Mouse (Mus musculus) forebrain, embryonic 12.5 days (tissue): Measurements from ENCODE around the gene Mrps5. TPM values are rescaled to one million over a fixed set of nuclear protein-coding genes. Genes with fewer than 3 reads are reported as not detected.
A peak's percentile ranks its signal among the peaks of the same experiment; 100 is the strongest.

Source experiments
- ATAC-seq: fragments of 200-750 bp; cut with Nextera tagmentation; 2 replicates; pipeline ENCODE4 v1.8.0; 2017; ENCODE audit warnings: moderate TSS enrichment; ENCODE audit not compliant: low FRiP score
- H3K27ac ChIP-seq: fragments of 300-500 bp; sonication (generic); 2 replicates; pipeline ENCODE4 v1.5.1; 2016; ENCODE audit warnings: mild to moderate bottlenecking
- H3K27me3 ChIP-seq: fragments of 300-500 bp; sonication (generic); 2 replicates; pipeline ENCODE4 v1.6.1; 2016; ENCODE audit warnings: mild to moderate bottlenecking
- H3K36me3 ChIP-seq: fragments of 300-500 bp; sonication (generic); replicated peaks from 2 replicates; pipeline ENCODE4 v1.6.1; 2016; ENCODE audit warnings: mild to moderate bottlenecking
- H3K4me1 ChIP-seq: fragments of 300-500 bp; sonication (generic); 2 replicates; pipeline ENCODE4 v1.6.1; 2016
- H3K4me2 ChIP-seq: fragments of 300-500 bp; sonication (generic); 2 replicates; pipeline ENCODE4 v1.6.1; 2016; ENCODE audit warnings: mild to moderate bottlenecking, moderate library complexity
- H3K4me3 ChIP-seq: fragments of 300-500 bp; sonication (generic); replicated peaks from 2 replicates; pipeline ENCODE4 v1.5.1; 2016; ENCODE audit warnings: mild to moderate bottlenecking
- H3K9ac ChIP-seq: fragments of 300-500 bp; sonication (generic); 2 replicates; pipeline ENCODE4 v1.6.1; 2016; ENCODE audit warnings: mild to moderate bottlenecking
- H3K9me3 ChIP-seq: fragments of 300-500 bp; sonication (generic); 2 replicates; pipeline ENCODE4 v1.6.1; 2016
- whole genome bisulfite sequencing: fragments of 180-500 bp; shearing (Covaris S2); methylation state at CpG from one replicate; pipeline ENCODE4 v1.1.7; 2016; 5-methylcytosine and 5-hydroxymethylcytosine counted together
- polyA plus RNA-seq: library from polyadenylated mRNA; unstranded; fragments of >200 nt; fragmentation: Nextera tagmentation; extraction: Ambion mirVana; gene quantifications from 2 replicates; pipeline ENCODE4 v1.2.1, GENCODE M21; 2016

Gene Mrps5
- 175 and 179 TPM in 2 replicates for polyA plus RNA-seq

DNA sequence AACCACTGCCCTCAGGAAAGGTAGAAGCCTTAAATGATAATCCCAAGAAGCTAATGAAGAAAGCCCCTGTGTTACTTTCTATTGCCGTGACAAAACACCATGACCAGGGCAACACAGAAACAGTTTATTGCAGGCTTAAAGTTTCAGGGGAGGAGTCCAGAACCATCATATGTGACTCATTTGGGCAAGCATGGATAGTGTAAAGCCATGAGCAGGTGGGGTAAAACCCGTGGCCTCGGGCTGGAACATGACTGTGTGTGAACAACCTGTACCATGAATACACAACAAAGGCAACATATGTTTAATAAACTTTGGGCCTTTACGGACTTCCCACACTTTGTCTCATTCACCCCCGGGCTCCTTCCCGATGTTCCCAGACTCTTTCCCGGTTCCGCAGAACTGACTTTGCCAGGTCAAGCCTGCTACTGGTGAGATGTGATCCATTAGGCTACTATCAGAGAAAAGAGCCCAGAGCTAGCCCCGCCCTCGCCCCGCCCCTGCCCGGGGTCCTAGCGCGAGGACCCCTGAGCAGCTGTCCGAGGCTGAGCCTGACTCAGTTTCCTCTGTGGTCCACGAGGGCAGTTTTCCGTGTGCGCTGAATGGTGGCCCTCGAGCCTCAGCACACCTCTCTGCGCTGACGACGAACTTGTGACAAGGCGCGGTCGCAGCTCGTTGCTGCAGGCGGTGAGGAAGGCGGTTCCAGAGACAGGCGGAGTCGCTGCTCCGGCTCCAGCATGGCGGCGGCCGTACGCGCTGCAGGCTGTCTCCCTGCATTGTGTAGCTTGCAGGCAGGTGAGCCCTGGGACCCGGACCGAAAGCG is at the start of gene Mrps5, which contains the start of gene Zfp661:
Gene Mrps5 (plus strand): TSS at position 529 of the 820 bp plus-strand sequence.
Gene Zfp661 (minus strand): TSS at position 401 of the 820 bp plus-strand sequence.
- Histone ChIP-seq H3K4me1 (peaks cover 26% of the 10 kb centered on the region), H3K4me3 (peak within 1 kb of the TSS; percentile 86), H3K36me3 (peaks cover 7% of the 10 kb centered on the region), H3K27ac (peak within 1 kb of the TSS; percentile 87), H3K4me2 (peak within 1 kb of the TSS; percentile 84), H3K27me3 (no peaks in the 10 kb centered on the region), H3K9me3 (no peaks in the 10 kb centered on the region), H3K9ac (peak within 1 kb of the TSS; percentile 75)
- ATAC-seq: peak; percentile 86
- 4% methylated on average over 39 of the region's 39 CpGs for WGBS

DNA sequence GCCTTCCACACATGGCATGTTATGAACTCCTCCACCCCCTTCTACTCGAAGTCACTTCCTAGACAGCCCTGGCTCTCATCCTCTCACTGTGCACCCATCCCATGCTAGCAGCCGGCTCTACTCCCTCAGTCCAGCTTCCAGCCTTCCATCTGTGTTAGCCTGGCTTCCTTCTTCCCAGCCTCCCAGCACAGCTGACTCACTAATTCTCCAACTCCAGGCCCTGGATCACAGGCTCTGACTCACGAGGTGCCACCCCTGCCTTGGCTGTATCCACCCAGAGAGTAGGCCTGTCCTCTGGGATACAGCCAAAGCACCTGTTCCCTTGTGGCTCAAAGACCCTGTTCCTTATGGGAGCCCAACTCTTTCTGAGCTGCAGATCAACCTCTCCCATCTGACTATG is 49.5 kb upstream of the Mrps5 start:
- Histone ChIP-seq H3K4me1 (peaks cover 4% of the 10 kb centered on the region), H3K4me3 (no peak overlapping the region), H3K4me2 (no peak overlapping the region), H3K9me3 (no peaks in the 10 kb centered on the region), H3K9ac (no peak overlapping the region), H3K27ac (no peak overlapping the region), H3K36me3 (no peaks in the 10 kb centered on the region), H3K27me3 (peaks cover 57% of the 10 kb centered on the region)
- no peak for ATAC-seq
- WGBS: 75% methylated on average over 3 of the region's 3 CpGs

DNA sequence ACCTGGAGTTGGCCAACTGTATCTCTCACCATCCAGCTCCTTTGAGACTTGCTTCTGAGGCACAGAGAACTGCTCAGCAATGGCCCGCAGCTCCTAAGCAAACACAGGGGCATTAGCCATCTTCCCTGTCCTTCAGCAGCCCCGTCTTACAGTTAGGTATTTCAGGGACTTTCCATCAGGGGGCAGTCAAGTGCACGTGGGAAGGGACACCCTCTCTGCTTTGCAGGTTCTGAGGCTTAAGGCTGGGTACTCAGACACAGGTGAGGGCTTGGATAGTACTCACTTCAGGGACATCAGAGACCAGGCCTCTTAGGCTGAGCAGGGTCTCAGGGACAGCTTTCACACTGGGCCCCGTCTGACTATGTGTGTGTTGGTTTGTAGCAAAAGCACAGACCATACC is 47.5 kb upstream of the Mrps5 start:
- H3K9me3 ChIP-seq: no peaks in the 10 kb centered on the region
- H3K4me3 ChIP-seq: no peak overlapping the region
- no peak overlapping the region for H3K9ac ChIP-seq
- H3K4me1 ChIP-seq: peaks cover 4% of the 10 kb centered on the region
- no peaks in the 10 kb centered on the region for H3K36me3 ChIP-seq
- H3K27ac ChIP-seq: no peak overlapping the region
- H3K27me3 ChIP-seq: peaks cover 70% of the 10 kb centered on the region
- H3K4me2 ChIP-seq: no peak overlapping the region
- ATAC-seq: no peak
- WGBS: 28% methylated on average over 4 of the region's 4 CpGs

DNA sequence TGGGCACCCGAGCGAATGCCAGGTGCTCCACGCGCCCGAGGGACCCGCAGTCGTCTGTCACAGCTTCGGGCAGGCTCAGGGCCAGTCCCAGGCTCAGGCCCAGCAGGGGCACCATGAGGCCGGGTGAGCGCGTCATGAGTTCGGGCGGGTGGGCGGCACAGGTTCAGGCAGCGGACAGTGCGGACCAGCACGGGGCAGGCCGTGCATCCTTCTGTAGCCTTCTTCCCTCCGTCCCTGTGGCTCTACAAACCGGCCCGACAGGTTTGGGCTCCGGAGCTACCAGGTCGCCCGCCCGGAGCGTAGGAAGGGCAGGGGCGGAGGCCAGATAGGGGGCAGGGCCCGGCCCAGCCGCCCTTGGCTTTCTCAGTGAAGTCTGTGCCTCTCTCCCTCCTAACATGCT is 45.8 kb upstream of the Mrps5 start, which contains the start of gene Prom2:
Gene Prom2 (minus strand): TSS at position 283 of the 400 bp plus-strand sequence.
- no peak within 1 kb of the TSS for H3K27ac ChIP-seq
- peaks cover 75% of the 10 kb centered on the region for H3K27me3 ChIP-seq
- no peak for ATAC-seq
- H3K4me1 ChIP-seq: peaks cover 4% of the 10 kb centered on the region
- peak within 1 kb of the TSS; percentile 26 for H3K4me2 ChIP-seq
- H3K4me3 ChIP-seq: no peak within 1 kb of the TSS
- WGBS: 3% methylated on average over 29 of the region's 29 CpGs
- no peak within 1 kb of the TSS for H3K9ac ChIP-seq
- H3K36me3 ChIP-seq: no peaks in the 10 kb centered on the region
- no peaks in the 10 kb centered on the region for H3K9me3 ChIP-seq

DNA sequence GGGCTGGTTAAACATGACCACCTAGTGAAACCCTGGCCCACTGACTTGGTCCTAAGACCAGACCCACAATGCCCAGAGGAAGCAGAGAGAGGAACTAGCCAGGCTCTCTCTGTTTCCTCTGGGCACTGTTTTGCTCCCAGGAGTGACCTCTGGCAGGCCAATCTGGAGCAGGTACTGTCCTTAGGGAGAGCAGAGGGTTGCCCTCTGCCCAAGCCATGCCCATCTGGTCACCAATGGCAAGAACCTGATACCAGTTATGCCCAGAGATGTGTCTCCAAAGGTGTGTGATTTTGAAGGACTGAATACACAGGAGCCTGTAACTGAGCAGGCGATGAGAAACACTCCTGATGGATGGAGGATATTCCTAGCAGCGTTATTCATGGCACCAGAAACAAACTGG is 45.3 kb upstream of the Mrps5 start:
- Histone ChIP-seq H3K9ac (no peak overlapping the region), H3K27me3 (peaks cover 72% of the 10 kb centered on the region)
- no peak for ATAC-seq

DNA sequence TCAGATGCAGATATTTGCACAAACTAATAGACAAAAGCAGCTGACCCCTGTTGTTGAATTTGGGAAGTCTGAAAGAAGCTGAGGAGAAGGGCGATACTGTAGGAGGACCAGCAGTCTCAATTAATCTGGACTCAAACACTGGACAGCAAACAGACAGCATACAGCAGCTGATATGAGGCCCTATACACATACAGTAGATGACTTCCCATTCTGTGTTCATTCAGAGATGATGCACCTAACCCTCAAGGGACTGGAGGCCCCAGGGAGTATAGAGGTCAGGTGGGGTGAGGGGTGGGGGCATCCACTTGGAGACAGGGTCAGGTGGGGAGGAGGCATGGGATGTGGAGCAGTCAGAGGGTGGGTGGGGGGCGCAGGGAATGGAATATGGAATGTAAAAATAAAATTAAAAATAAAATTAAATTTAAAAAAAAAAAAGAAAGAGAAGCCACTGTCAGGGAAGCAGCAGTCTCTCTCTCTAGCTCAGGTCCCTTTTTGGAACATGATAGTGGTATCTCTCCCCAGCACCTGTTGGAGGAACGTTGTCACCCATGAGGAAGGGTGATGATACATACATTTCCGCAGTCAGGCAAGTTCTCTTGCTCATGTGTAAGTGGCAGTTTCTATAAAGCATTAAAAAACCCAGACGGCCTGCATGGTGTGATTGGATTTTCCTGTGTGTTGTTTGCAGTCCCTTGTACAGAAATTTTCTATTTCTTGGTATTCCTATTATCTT is 38.5 kb upstream of the Mrps5 start:
- 78% methylated on average over 5 of the region's 5 CpGs for WGBS
- peaks cover 11% of the 10 kb centered on the region for H3K27me3 ChIP-seq
- no peak overlapping the region for H3K27ac ChIP-seq
- no peak for ATAC-seq
- no peaks in the 10 kb centered on the region for H3K4me1 ChIP-seq
- no peaks in the 10 kb centered on the region for H3K36me3 ChIP-seq
- no peak overlapping the region for H3K9ac ChIP-seq
- no peak overlapping the region for H3K4me3 ChIP-seq
- no peaks in the 10 kb centered on the region for H3K9me3 ChIP-seq
- H3K4me2 ChIP-seq: no peak overlapping the region

More for the DNA sequence above, 45.3 kb upstream of the Mrps5 start:
- Histone ChIP-seq H3K4me2 (no peak overlapping the region), H3K9me3 (no peaks in the 10 kb centered on the region), H3K4me3 (no peak overlapping the region), H3K36me3 (no peaks in the 10 kb centered on the region), H3K4me1 (peaks cover 4% of the 10 kb centered on the region), H3K27ac (no peak overlapping the region)
- 93% methylated on average over 2 of the region's 2 CpGs for WGBS

DNA sequence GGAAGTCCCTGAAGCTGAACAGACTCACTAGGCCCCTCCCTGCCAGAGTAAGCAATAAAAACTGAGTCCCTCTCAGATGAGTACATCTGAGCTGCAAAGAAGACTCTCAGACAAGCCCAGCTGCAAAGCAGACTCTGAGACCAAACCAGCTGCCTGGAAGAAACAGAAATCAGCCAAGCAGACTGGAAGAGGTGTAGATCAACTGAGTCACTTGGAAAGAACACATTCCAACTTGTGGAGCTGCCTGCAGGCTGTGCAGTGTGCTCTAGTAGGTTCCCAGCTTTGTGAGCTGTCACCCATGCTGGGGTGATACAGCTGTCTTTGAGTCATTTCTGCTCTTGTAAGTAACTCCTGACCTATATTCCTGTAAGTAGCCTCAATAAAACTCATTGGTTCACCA is 37.3 kb upstream of the Mrps5 start:
- peaks cover 4% of the 10 kb centered on the region; the same call in 1 of the 2 replicates for H3K27me3 ChIP-seq
- no peaks in the 10 kb centered on the region for H3K4me1 ChIP-seq
- no peak for ATAC-seq
- no peak overlapping the region for H3K9ac ChIP-seq
- no peak overlapping the region for H3K4me3 ChIP-seq
- H3K36me3 ChIP-seq: no peaks in the 10 kb centered on the region
- no peaks in the 10 kb centered on the region for H3K9me3 ChIP-seq
- no peak overlapping the region for H3K4me2 ChIP-seq
- H3K27ac ChIP-seq: no peak overlapping the region

DNA sequence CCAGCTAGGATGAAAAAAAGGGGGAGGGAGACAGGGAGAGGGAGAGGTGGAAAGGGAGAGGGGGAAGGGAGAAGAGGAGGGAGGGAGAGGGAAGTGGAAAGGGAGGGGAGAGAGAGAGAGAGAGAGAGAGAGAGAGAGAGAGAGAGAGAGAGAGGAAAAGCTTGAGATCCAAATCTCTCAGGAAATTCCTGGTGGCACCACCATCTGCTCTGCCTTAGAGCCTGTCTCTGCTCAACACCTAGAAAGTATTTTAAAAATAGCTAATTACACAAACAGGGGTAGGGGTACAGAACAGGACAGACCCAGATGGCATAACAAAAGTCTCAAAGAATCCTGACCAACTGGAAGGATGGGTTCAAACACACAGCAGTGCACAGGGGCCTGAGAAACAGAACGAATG is 36.6 kb upstream of the Mrps5 start:
- 75% methylated on average over 1 of the region's 1 CpGs for WGBS

DNA sequence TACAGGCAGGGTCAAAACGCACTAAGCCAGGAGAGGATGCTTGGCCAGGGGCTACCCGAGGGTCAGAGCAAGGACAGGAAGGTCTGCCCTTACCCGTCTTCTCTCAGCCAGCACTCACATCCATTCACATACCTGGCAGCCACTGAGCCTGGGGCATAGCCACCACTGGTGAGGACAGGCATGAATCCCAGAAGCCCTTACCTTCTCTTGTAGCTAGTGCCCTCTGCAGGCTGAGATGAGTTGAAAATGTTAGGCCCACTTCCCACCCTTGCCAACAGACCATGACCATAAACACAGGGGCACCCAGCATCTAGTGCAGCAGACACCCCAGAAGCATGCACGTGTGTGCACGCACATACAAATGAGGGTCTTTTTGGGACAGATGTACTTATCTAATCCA is 35.9 kb upstream of the Mrps5 start:
- Histone ChIP-seq H3K27me3 (peaks cover 3% of the 10 kb centered on the region; the same call in 1 of the 2 replicates), H3K9ac (no peak overlapping the region), H3K4me2 (no peak overlapping the region), H3K9me3 (no peaks in the 10 kb centered on the region), H3K36me3 (no peaks in the 10 kb centered on the region), H3K4me3 (no peak overlapping the region), H3K4me1 (no peaks in the 10 kb centered on the region), H3K27ac (no peak overlapping the region)
- WGBS: 50% methylated on average over 5 of the region's 5 CpGs
- ATAC-seq: no peak

More for the DNA sequence above, 36.6 kb upstream of the Mrps5 start:
- no peak overlapping the region for H3K4me3 ChIP-seq
- no peaks in the 10 kb centered on the region for H3K4me1 ChIP-seq
- no peak overlapping the region for H3K4me2 ChIP-seq
- H3K9ac ChIP-seq: no peak overlapping the region
- no peaks in the 10 kb centered on the region for H3K36me3 ChIP-seq
- no peak for ATAC-seq
- H3K27me3 ChIP-seq: peaks cover 3% of the 10 kb centered on the region; the same call in 1 of the 2 replicates
- H3K27ac ChIP-seq: no peak overlapping the region
- H3K9me3 ChIP-seq: no peaks in the 10 kb centered on the region

DNA sequence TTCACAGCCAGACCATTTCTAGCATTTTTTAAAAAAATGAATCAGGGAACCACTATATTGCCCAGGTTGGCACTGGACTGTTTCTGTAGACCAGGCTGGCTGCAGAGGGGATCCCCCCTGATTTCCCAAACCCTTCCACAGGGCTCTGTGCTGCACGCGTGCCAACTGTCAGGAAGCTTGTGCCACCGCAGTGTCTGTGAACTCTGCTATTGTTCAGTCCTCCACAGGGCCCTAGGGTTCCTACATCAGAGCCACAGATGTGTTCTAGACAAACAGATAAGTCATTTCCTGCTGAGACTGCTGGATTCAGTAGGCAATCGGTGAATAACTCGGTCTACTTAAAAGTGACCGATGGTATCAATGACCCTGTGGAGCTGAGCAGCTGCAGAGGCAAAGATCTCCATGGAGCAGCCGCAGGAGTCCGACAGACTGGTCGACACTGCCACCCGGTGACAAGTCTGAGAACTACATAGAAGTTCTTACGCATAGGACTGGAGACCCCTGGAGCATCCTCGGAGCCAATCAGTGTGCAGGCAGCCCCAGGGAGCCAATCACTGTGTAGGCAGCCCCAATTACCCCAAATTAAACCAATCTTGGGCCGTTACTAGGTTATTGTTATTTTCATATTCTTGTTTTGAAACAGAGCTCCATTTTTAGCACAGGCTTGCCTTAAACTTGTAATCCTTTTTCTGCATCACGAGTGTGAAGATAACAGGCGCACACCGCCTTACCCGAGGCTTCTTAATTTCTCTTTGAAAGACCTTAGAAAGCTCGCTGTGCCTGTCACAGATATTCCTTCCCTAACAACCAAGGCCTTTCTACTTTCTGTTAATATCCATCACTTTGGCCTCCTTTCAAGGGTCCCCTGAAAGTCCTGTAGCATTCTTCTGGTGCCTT is 27.7 kb upstream of the Mrps5 start:
- Histone ChIP-seq H3K4me1 (peaks cover 8% of the 10 kb centered on the region; the same call in 1 of the 2 replicates), H3K27ac (peak overlapping the region; percentile 19; the same call in 1 of the 2 replicates), H3K9me3 (no peaks in the 10 kb centered on the region), H3K27me3 (peaks cover 29% of the 10 kb centered on the region), H3K4me2 (peak overlapping the region; percentile 48), H3K9ac (peak overlapping the region; percentile 45; the same call in 1 of the 2 replicates), H3K36me3 (no peaks in the 10 kb centered on the region), H3K4me3 (peak overlapping the region; percentile 30)
- ATAC-seq: peak; percentile 100
- 17% methylated on average over 18 of the region's 18 CpGs for WGBS

DNA sequence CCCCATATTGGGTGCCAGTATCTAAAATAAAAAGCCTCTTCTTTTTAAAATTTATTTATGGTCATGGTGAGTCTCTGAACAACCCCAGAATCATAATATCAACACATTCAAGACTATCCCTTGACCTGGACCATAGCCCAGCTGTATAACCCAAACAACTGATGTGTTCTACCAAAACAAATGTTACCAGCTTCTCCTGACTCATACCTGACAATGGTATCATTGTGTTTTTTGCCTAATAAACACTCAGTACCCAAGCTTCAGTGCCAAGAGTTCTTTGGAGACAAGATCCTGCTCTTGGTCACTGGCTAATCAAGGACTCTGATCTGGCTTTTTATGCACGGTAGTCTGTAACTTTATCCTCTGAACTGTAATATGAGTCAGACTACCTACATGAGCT is 13.7 kb upstream of the Mrps5 start:
- ATAC-seq: no peak
- Histone ChIP-seq H3K4me1 (no peaks in the 10 kb centered on the region), H3K9me3 (no peaks in the 10 kb centered on the region), H3K27me3 (no peaks in the 10 kb centered on the region), H3K27ac (no peak overlapping the region), H3K9ac (no peak overlapping the region), H3K4me3 (no peak overlapping the region), H3K4me2 (no peak overlapping the region), H3K36me3 (peaks cover 23% of the 10 kb centered on the region)
- WGBS: 75% methylated on average over 1 of the region's 1 CpGs
